Mouse (Mus musculus) stomach, embryonic 14.5 days (tissue): Measurements from ENCODE around the gene Rprd1b. TPM values are rescaled to one million over a fixed set of nuclear protein-coding genes. Genes with fewer than 3 reads are reported as not detected.
A peak's percentile ranks its signal among the peaks of the same experiment; 100 is the strongest.

Source experiments
- ATAC-seq: fragments of 200-750 bp; cut with Nextera tagmentation; 2 replicates; pipeline ENCODE4 v1.8.0; 2017; ENCODE audit warnings: low read depth, moderate TSS enrichment; ENCODE audit not compliant: insufficient number of reproducible peaks, insufficient read depth, low FRiP score
- H3K27ac ChIP-seq: fragments of 300-500 bp; sonication (generic); 2 replicates; pipeline ENCODE4 v1.5.1; 2014; ENCODE audit warnings: mild to moderate bottlenecking, low read length, moderate library complexity, mixed read lengths
- H3K27me3 ChIP-seq: fragments of 300-500 bp; sonication (generic); 2 replicates; pipeline ENCODE4 v1.6.1; 2014; ENCODE audit warnings: low read length, control low read depth, mixed read lengths; ENCODE audit not compliant: control insufficient read depth, insufficient read depth
- H3K36me3 ChIP-seq: fragments of 300-500 bp; sonication (generic); 2 replicates; pipeline ENCODE4 v1.6.1; 2014; ENCODE audit warnings: mild to moderate bottlenecking, control low read depth, low read length, moderate library complexity, mixed read lengths; ENCODE audit not compliant: control insufficient read depth, insufficient read depth
- H3K4me1 ChIP-seq: fragments of 300-500 bp; sonication (generic); 2 replicates; pipeline ENCODE4 v1.6.1; 2014; ENCODE audit warnings: low read length, control low read depth, mixed read lengths; ENCODE audit not compliant: control insufficient read depth, insufficient read depth
- H3K4me2 ChIP-seq: fragments of 300-500 bp; sonication (generic); replicated peaks from 2 replicates; pipeline ENCODE4 v1.6.1; 2014; ENCODE audit warnings: low read depth, low read length, control low read depth
- H3K4me3 ChIP-seq: fragments of 300-500 bp; sonication (generic); 2 replicates; pipeline ENCODE4 v1.5.1; 2014; ENCODE audit warnings: low read depth, low read length, control low read depth
- H3K9ac ChIP-seq: fragments of 300-500 bp; sonication (generic); replicated peaks from 2 replicates; pipeline ENCODE4 v1.6.1; 2014; ENCODE audit warnings: low read depth, mild to moderate bottlenecking, control low read depth, low read length, moderate library complexity, mixed read lengths
- H3K9me3 ChIP-seq: fragments of 300-500 bp; sonication (generic); 2 replicates; pipeline ENCODE4 v1.6.1; 2016; ENCODE audit warnings: low read depth, low read length, control low read depth; ENCODE audit not compliant: control insufficient read depth
- WGBS: fragments of 180-500 bp; shearing (Covaris S2); extraction: QIAGEN DNeasy Blood & Tissue Kit; methylation state at CpG from one replicate; pipeline ENCODE4 v1.1.7; 2014; 5-methylcytosine and 5-hydroxymethylcytosine counted together
- polyA plus RNA-seq: library from polyadenylated mRNA; unstranded; fragments of >200 nt; fragmentation: Nextera tagmentation; extraction: Ambion mirVana; gene quantifications from 2 replicates; pipeline ENCODE4 v1.2.1, GENCODE M21; 2014

Rprd1b gene
- polyA plus RNA-seq, 1 experiment from 2014 or later, result 57.0 TPM

GRCm38 (mm10) chr2:158159376-158160235, 131.3 kb downstream of the Rprd1b start:
- H3K9me3 ChIP-seq, result no peaks in the 10 kb centered on the region
- H3K27me3 ChIP-seq, result no peaks in the 10 kb centered on the region
- no peaks in the 10 kb centered on the region for H3K36me3 ChIP-seq
- H3K4me3 ChIP-seq, result no peak overlapping the region
- peak; percentile 35; the same call in 1 of the 2 replicates for ATAC-seq
- H3K4me2 ChIP-seq, result no peak overlapping the region
- H3K27ac ChIP-seq, result peak overlapping the region; percentile 17; the same call in 1 of the 2 replicates
- WGBS, result 36% methylated on average over 7 of the region's 7 CpGs
- 0 out of 2 replicates have a peak, but pooled peaks cover 15% of the 10 kb centered on the region for H3K4me1 ChIP-seq
- H3K9ac ChIP-seq, result no peak overlapping the region

GRCm38 (mm10) chr2:158161761-158162160, 133.5 kb downstream of the Rprd1b start:
- Histone ChIP-seq H3K4me1 (0 out of 2 replicates have a peak, but pooled peaks cover 15% of the 10 kb centered on the region), H3K36me3 (no peaks in the 10 kb centered on the region), H3K27ac (peak overlapping the region; percentile 53; the same call in 1 of the 2 replicates), H3K9me3 (no peaks in the 10 kb centered on the region), H3K9ac (no peak overlapping the region), H3K4me3 (no peak overlapping the region), H3K27me3 (no peaks in the 10 kb centered on the region), H3K4me2 (no peak overlapping the region)
- 58% methylated on average over 6 of the region's 6 CpGs for WGBS
- ATAC-seq, result no peak

GRCm38 (mm10) chr2:158163034-158163433, 134.7 kb downstream of the Rprd1b start:
- H3K4me2 ChIP-seq, result no peak overlapping the region
- no peaks in the 10 kb centered on the region for H3K27me3 ChIP-seq
- ATAC-seq, result no peak
- WGBS, result 59% methylated on average over 6 of the region's 6 CpGs
- H3K27ac ChIP-seq, result no peak overlapping the region
- no peaks in the 10 kb centered on the region for H3K9me3 ChIP-seq
- H3K4me3 ChIP-seq, result no peak overlapping the region
- 0 out of 2 replicates have a peak, but pooled peaks cover 21% of the 10 kb centered on the region for H3K4me1 ChIP-seq
- no peak overlapping the region for H3K9ac ChIP-seq
- no peaks in the 10 kb centered on the region for H3K36me3 ChIP-seq

- Histone ChIP-seq H3K4me2 (no peak overlapping the region), H3K27ac (no peak overlapping the region), H3K4me3 (no peak overlapping the region), H3K36me3 (no peaks in the 10 kb centered on the region), H3K9ac (no peak overlapping the region), H3K27me3 (no peaks in the 10 kb centered on the region), H3K9me3 (no peaks in the 10 kb centered on the region), H3K4me1 (0 out of 2 replicates have a peak, but pooled peaks cover 14% of the 10 kb centered on the region)
- WGBS, result 83% methylated on average over 4 of the region's 4 CpGs
- no peak for ATAC-seq
Observed at GRCm38 (mm10) chr2:158165776-158166175, 137.5 kb downstream of the Rprd1b start.

- ATAC-seq, result no peak
- Histone ChIP-seq H3K27me3 (no peaks in the 10 kb centered on the region), H3K36me3 (no peaks in the 10 kb centered on the region)
Observed at GRCm38 (mm10) chr2:158166628-158167027, 138.3 kb downstream of the Rprd1b start.

GRCm38 (mm10) chr2:158167496-158168205, 139.4 kb downstream of the Rprd1b start:
- H3K4me2 ChIP-seq, result no peak overlapping the region
- H3K4me3 ChIP-seq, result no peak overlapping the region
- ATAC-seq, result no peak
- no peaks in the 10 kb centered on the region for H3K36me3 ChIP-seq
- H3K27me3 ChIP-seq, result no peaks in the 10 kb centered on the region
- no peaks in the 10 kb centered on the region for H3K9me3 ChIP-seq
- 0 out of 2 replicates have a peak, but pooled peaks cover 10% of the 10 kb centered on the region for H3K4me1 ChIP-seq
- no peak overlapping the region for H3K9ac ChIP-seq
- no peak overlapping the region for H3K27ac ChIP-seq
- 54% methylated on average over 9 of the region's 9 CpGs for WGBS

More at GRCm38 (mm10) chr2:158166628-158167027, 138.3 kb downstream of the Rprd1b start:
- no peak overlapping the region for H3K9ac ChIP-seq
- 79% methylated on average over 7 of the region's 7 CpGs for WGBS
- no peaks in the 10 kb centered on the region for H3K9me3 ChIP-seq
- H3K27ac ChIP-seq, result no peak overlapping the region
- H3K4me2 ChIP-seq, result no peak overlapping the region
- no peak overlapping the region for H3K4me3 ChIP-seq
- 0 out of 2 replicates have a peak, but pooled peaks cover 12% of the 10 kb centered on the region for H3K4me1 ChIP-seq

- H3K27ac ChIP-seq, result no peak overlapping the region
- 49% methylated on average over 8 of the region's 8 CpGs for WGBS
Observed at GRCm38 (mm10) chr2:158168741-158169211, 140.5 kb downstream of the Rprd1b start.

GRCm38 (mm10) chr2:158169351-158169750, 141.1 kb downstream of the Rprd1b start:
- no peak overlapping the region for H3K27ac ChIP-seq
- H3K4me2 ChIP-seq, result no peak overlapping the region
- H3K4me1 ChIP-seq, result 0 out of 2 replicates have a peak, but pooled peaks cover 6% of the 10 kb centered on the region
- no peaks in the 10 kb centered on the region for H3K9me3 ChIP-seq
- ATAC-seq, result no peak
- no peak overlapping the region for H3K4me3 ChIP-seq
- 77% methylated on average over 6 of the region's 6 CpGs for WGBS
- H3K27me3 ChIP-seq, result no peaks in the 10 kb centered on the region
- no peaks in the 10 kb centered on the region for H3K36me3 ChIP-seq
- no peak overlapping the region for H3K9ac ChIP-seq

More at GRCm38 (mm10) chr2:158168741-158169211, 140.5 kb downstream of the Rprd1b start:
- no peak overlapping the region for H3K9ac ChIP-seq
- H3K4me3 ChIP-seq, result no peak overlapping the region
- no peak for ATAC-seq
- H3K4me1 ChIP-seq, result 0 out of 2 replicates have a peak, but pooled peaks cover 6% of the 10 kb centered on the region
- no peaks in the 10 kb centered on the region for H3K9me3 ChIP-seq
- H3K27me3 ChIP-seq, result no peaks in the 10 kb centered on the region
- no peaks in the 10 kb centered on the region for H3K36me3 ChIP-seq
- no peak overlapping the region for H3K4me2 ChIP-seq
